Mouse (Mus musculus): ENCODE measurements around the gene Afg3l1.
A peak's percentile ranks its signal among the peaks of the same experiment; 100 is the strongest.
"Not testable (repeated sequence)": the region's sequence is repeated elsewhere in the genome, so short reads cannot be mapped to it uniquely, and the experiment has no call there.

The Afg3l1 gene

GRCm38 (mm10) chr8:123472991-123473390 is 4.7 kb upstream of the Afg3l1 start:
- DNase-seq, result not testable (repeated sequence)

GRCm38 (mm10) chr8:123474549-123474948 is 3.2 kb upstream of the Afg3l1 start:
- DNase-seq, result not testable (repeated sequence)

GRCm38 (mm10) chr8:123476911-123477736 is 579 bp upstream of the Afg3l1 start:
- DNase-seq, result peak; percentile 3

GRCm38 (mm10) chr8:123478456-123479218 is 934 bp downstream of the Afg3l1 start:
- no peak for DNase-seq

DNA sequence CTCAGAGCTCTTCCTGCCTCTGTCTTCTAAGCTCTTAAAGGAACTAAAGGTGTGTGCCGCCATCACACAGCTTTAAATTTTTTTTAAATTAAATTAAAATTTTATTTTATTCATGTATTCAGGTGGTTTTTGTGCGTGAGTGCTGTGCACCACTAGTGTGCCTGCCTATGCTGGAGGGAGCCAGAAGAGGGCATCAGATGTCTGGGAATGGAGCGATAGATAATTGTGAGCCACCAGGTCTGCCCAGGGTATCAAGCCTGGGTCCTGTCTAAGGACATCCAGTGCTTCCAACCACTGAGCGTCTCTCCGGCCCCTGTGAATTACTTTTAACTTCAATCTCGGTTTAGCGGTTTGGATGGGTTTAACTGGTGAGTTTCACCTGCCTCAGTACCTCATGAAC is 4.9 kb downstream of the Afg3l1 start:
- DNase-seq, result peak; percentile 18

GRCm38 (mm10) chr8:123491280-123492075 is 13.8 kb downstream of the Afg3l1 start:
- no peak for DNase-seq

- no peak for DNase-seq
Observed at GRCm38 (mm10) chr8:123492898-123493297, 15.2 kb downstream of the Afg3l1 start.

DNA sequence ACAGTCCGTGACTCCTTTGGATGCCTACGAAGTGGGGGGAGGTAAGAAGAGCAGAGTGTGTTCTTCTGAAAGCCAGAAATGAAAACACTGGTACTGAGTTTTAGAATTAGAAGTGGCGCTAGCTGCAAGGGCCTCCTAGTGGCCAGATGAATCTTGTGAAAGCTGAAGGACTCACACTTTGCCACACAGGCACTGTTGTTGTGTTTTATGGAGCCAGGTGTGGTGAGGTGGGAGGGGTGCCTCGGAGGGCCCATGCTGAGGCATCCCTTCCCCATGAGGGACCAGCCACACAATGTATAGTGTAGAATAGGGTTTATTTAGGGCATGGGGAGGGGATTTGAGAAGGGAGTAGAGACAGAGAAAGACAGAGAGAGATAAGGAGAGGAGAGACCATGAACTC is 20.0 kb downstream of the Afg3l1 start:
- no peak for DNase-seq

GRCm38 (mm10) chr8:123498963-123499362 is 21.3 kb downstream of the Afg3l1 start:
- no peak for DNase-seq

DNA sequence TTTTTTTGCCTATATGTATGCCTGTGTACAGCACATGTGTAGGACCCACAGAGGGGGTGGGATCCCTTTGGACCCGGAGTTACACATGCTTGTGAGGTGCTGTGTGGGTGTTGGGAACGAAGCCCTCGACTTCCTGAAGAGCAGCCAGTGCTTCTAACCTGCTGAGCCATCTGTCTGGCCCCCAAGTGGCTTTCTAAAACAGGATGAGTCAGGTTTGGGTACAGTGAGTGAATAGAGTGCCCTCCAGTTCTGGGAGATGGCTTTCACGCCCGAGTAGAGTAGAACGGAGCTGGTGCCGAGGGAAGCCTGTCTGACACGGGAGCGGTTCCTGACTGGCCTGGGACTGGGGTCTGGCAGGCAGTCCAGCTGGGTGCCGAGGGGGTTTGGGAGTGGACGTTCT is 21.9 kb downstream of the Afg3l1 start:
- DNase-seq, result no peak

DNA sequence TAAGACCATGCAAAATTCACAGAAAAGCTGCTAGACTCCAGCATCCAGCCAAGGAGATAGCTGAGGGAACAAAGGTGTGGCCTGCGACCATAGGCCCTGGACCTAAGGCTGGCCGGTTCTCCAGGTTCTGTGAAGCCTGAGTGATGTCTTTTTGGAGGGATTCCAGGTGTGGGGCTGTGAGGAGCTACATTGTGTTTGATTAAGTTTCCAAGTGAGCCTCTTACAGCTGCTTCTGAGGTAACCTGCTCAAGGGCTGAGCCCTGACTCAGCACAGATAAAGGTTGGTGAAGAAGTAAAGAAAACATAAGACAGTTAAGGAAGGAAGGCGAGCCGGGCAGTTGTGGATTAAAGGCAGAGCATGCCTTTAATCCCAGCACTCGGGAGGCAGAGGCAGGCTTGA is 24.5 kb downstream of the Afg3l1 start:
- DNase-seq, result no peak

DNA sequence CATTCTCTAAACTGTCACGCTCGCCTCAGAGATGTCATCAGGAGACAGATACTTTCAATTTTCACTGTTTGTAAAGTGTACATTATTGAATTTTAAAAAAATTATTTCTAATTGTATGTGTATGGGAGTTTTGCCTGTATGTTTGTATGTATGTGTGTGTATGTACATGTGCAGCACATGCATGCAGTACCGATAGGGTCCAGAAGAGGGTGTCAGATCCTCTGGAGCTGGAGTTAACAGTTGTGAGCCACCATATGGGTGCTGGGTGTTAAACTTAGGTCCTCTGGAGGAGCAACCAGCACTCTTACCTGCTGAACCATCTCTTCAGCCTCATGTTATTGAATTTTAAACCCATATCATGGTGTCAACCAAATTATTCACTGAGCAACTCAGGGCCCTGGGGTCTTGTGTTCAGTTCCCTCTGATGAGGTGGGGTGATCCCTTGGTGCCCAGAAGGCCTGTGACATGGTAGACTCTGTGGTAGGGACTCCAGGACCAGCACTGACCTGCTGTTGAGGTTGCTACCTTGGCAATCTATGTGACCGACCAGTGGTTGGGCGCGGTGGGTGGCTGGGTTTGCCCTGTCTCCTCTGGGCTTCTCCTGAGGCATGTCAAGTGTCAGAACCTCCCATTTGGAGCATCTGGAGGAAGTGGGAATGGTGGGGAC is 26.2 kb downstream of the Afg3l1 start:
- no peak for DNase-seq

DNA sequence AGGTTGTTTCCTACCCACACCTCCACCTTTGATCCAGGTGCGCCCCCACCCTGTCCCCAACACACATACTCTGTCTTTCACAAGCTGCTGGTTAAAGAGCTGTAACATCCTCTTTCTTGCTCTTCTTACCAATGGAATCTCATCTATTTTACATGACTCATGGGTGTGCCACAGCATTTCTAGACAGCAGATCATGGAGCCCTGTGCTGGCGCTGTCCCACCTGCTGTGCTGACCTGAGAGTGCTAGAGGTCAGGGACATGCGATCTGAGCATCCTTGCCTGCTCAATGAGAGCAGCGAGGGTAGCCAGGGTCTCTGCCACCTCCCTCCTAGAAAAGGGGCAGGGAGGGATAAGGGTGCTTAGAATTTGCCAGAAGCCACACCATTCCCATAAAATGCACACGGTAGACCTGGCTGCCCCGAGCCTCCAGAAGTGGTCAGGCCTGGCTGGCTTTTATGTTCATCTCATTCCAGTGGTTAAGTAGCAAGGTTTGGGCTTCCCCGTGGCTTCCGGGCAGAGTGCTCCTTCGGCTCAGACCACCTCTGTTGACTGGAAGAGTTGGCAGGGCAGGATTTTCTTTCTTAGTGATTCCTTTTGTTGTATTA is 27.0 kb downstream of the Afg3l1 start:
- DNase-seq, result no peak

GRCm38 (mm10) chr8:123505267-123505666 is 27.6 kb downstream of the Afg3l1 start:
- no peak for DNase-seq

DNA sequence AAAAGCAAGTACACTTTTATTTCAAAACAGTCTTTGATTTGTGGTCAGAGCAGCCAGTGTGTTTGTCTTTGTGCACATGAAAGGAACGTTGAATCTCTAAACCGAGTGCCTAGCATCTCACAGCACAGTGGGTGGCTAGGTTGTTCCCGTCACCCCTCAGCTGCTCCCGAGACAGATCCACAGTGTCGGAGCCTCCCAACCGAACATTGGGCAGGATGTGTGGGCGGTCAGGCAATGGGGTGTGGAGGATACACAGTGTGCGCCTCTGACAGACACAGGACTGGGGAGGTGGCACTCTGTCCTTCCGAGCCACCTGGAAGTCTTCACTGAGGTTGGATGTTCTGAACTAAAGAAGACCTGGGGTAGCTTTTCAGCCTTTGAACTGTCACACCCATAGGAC is 28.0 kb downstream of the Afg3l1 start:
- DNase-seq, result no peak

- DNase-seq, result no peak
Observed at GRCm38 (mm10) chr8:123507153-123507552, 29.4 kb downstream of the Afg3l1 start.

DNA sequence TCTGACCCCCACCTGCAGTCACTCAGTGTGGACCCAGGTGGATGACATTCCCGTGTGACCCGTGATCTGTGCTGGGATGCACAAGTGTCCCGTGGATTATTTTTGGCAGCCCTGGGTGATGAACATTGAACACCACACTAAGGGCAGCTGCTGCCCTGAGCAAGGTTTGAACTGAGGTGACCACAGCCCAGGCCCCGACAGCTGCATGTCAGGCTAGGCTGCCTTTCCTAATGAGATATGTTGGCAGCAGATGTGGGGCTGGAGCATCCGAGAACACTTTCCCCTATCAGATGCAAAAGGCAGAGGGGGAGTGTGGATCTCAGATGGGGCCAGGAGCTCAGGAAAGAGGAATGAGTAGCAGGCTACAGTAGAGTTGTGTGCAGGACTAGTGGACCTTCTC is 33.1 kb downstream of the Afg3l1 start:
- DNase-seq, result no peak

GRCm38 (mm10) chr8:123514136-123514535 is 36.4 kb downstream of the Afg3l1 start:
- DNase-seq, result no peak

GRCm38 (mm10) chr8:123514781-123515539 is 37.3 kb downstream of the Afg3l1 start, which contains the start of gene Dbndd1:
Dbndd1 (minus strand) TSS chr8:123515463.
- DNase-seq, result peak; percentile 87

DNA sequence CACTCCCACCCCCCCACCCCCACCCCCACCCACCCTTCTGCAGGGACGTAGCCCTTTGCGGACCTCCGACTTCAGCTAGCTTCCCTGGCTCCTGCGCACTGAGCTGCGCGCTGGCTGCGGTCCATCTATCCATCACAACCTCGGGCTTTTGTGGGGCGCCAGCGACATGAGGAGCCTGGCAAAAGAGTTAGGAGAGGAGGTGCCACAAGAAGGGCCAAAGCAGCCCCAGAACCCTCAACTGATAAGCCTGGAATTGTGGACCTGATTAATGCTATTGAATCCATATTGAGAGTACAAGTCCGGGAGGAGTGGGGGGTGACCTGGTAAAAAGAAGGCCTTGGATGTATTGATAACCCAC is 37.8 kb downstream of the Afg3l1 start:
- DNase-seq, result no peak

DNA sequence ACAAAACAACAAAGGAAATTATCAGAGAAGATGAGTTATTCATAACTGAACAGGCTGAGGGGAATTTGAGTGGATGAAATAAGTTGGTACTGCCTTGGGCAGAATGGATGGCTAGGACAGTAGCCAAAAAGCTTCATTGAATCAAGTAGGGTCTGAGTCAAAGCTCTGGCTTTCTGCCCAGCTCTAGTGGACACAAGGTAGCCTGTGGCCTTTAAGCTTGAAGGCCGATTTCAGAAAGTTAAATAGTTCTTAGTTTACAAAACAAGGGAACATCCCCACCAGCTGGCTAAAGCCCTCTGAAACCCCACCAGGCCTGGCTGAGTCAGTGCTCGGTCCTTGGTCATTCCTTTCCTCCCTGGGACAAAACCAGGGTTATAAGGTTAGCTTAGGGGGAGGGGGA is 38.9 kb downstream of the Afg3l1 start:
- no peak for DNase-seq

GRCm38 (mm10) chr8:123518172-123518571 is 40.5 kb downstream of the Afg3l1 start:
- DNase-seq, result no peak

Data from thymus, postnatal 25 days (tissue).